Mouse (Mus musculus) erythroid progenitor cell, adult 5-6 weeks (primary cell): ENCODE data around the gene Slc11a2. TPM values are rescaled to one million over a fixed set of nuclear protein-coding genes. Genes with fewer than 3 reads are reported as not detected.
"Not testable (repeated sequence)": the region's sequence is repeated elsewhere in the genome, so short reads cannot be mapped to it uniquely, and the experiment has no call there.

Experiments
- ATAC-seq: replicated peaks from 2 replicates; pipeline ENCODE4 v1.8.0; 2016; ENCODE audit warnings: moderate number of reproducible peaks, mild to moderate bottlenecking, moderate TSS enrichment, inconsistent platforms; ENCODE audit not compliant: poor library complexity, low FRiP score, severe bottlenecking
- total RNA-seq, 2 experiments: library from RNA; stranded (forward) in 1 of 2; stranded (reverse) in 1 of 2; fragments of 150-400 nt in 1 of 2; fragments of 186-747, 209-891 nt in 1 of 2; gene quantifications; 2 replicates each; pipeline versions ENCODE4 v1.2.3 to v1.2.4; 2015 to 2017; ENCODE audit warnings: low replicate concordance in 2 of 2

Slc11a2 gene
- total RNA-seq, 2 experiments from 2014 or later = 109 to 119 TPM

GRCm38 (mm10) chr15:100443126-100443922 lies 18.5 kb upstream of the Slc11a2 start:
- ATAC-seq = peak; percentile 99

GRCm38 (mm10) chr15:100436518-100436917 lies 11.6 kb upstream of the Slc11a2 start:
- ATAC-seq = no peak

GRCm38 (mm10) chr15:100436112-100436511 lies 11.2 kb upstream of the Slc11a2 start:
- ATAC-seq = no peak

GRCm38 (mm10) chr15:100433234-100433633 lies 8.4 kb upstream of the Slc11a2 start:
- ATAC-seq = peak; percentile 76

- ATAC-seq = no peak
Observed at GRCm38 (mm10) chr15:100429959-100430565, 5.2 kb upstream of the Slc11a2 start.

GRCm38 (mm10) chr15:100428296-100428905 lies 3.5 kb upstream of the Slc11a2 start:
- ATAC-seq = no peak

GRCm38 (mm10) chr15:100423916-100424315 lies 956 bp downstream of the Slc11a2 start:
- 0 out of 2 replicates have a peak, but pooled peaks have one; percentile 12 for ATAC-seq

- ATAC-seq = peak; percentile 82
Observed at GRCm38 (mm10) chr15:100422899-100423860, 1.7 kb downstream of the Slc11a2 start.

GRCm38 (mm10) chr15:100422476-100422875 lies 2.4 kb downstream of the Slc11a2 start:
- ATAC-seq = no peak

- ATAC-seq = not testable (repeated sequence)
Observed at GRCm38 (mm10) chr15:100421758-100422197, 3.1 kb downstream of the Slc11a2 start, which contains the start of gene Gm5475. Gene Gm5475, plus strand, starts transcription at chr15:100422147.

GRCm38 (mm10) chr15:100421059-100421757 lies 3.7 kb downstream of the Slc11a2 start:
- ATAC-seq = no peak

GRCm38 (mm10) chr15:100419901-100420745 lies 4.7 kb downstream of the Slc11a2 start:
- ATAC-seq = peak; percentile 70

GRCm38 (mm10) chr15:100419311-100419710 lies 5.6 kb downstream of the Slc11a2 start:
- no peak for ATAC-seq

GRCm38 (mm10) chr15:100417854-100418450 lies 6.9 kb downstream of the Slc11a2 start:
- no peak for ATAC-seq

GRCm38 (mm10) chr15:100415684-100416083 lies 9.2 kb downstream of the Slc11a2 start:
- ATAC-seq = no peak

- no peak for ATAC-seq
Observed at GRCm38 (mm10) chr15:100414942-100415341, 9.9 kb downstream of the Slc11a2 start.

GRCm38 (mm10) chr15:100414011-100414410 lies 10.9 kb downstream of the Slc11a2 start:
- no peak for ATAC-seq

GRCm38 (mm10) chr15:100413306-100413705 lies 11.6 kb downstream of the Slc11a2 start:
- no peak for ATAC-seq
